Mouse (Mus musculus) ES-E14 (cell line): ENCODE data around the gene Shroom3.

Experiments used
- CHD2 ChIP-seq: IDR thresholded peaks from 2 replicates; pipeline ENCODE4 v1.6.1; 2014; ENCODE audit warnings: mild to moderate bottlenecking, low read depth, low read length, inconsistent platforms
- HCFC1 ChIP-seq: IDR thresholded peaks from 2 replicates; pipeline ENCODE4 v1.6.1; 2012; ENCODE audit warnings: low read length, inconsistent platforms, borderline replicate concordance; ENCODE audit not compliant: insufficient read depth
- MAFK ChIP-seq: IDR thresholded peaks from 2 replicates; pipeline ENCODE4 v1.6.1; 2014; ENCODE audit warnings: mild to moderate bottlenecking, low read depth, low read length, inconsistent platforms; ENCODE audit not compliant: insufficient read depth
- ZC3H11A ChIP-seq: IDR thresholded peaks from 2 replicates; pipeline ENCODE4 v1.6.1; 2012; ENCODE audit warnings: low read depth, mild to moderate bottlenecking, inconsistent platforms, low read length, borderline replicate concordance
- ZNF384 ChIP-seq: IDR thresholded peaks from 2 replicates; pipeline ENCODE4 v1.6.1; 2012; ENCODE audit warnings: low read depth, low read length, inconsistent platforms

DNA sequence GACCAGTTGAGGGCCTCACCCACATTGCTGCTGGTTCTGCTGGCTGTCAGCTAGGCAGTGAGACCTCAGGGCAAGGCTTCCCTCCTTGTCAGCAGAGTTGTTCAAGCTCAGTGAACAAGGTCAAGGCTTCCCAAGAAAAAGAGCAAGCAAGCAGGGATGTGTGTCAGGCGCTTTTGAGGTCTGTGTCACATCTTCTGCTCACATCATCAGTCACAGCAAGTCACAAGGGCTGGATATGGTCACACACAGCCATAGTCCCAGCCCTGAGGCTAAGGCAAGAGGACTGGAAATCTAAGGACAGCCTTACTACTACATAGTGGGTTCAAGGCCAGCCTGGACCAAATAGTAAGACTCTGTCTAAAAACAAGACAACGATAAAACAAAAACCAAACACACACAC is 311.6 kb downstream of the Shroom3 start:
- TF ChIP-seq MAFK = no peak
- TF ChIP-seq HCFC1 = no peak
- no peak for TF ChIP-seq ZNF384
- no peak for TF ChIP-seq ZC3H11A
- no peak for TF ChIP-seq CHD2
